Mouse (Mus musculus) cortical plate, adult 2 months (tissue): ENCODE data around the gene Zcchc4.

Experiments used
- CTCF ChIP-seq: fragments of 200-500 bp; IDR thresholded peaks from 2 replicates; pipeline ENCODE4 v1.5.1; 2011; ENCODE audit warnings: mild to moderate bottlenecking, control low read depth, low read length; ENCODE audit not compliant: insufficient read depth; ENCODE audit errors: extremely low read depth
- POLR2A ChIP-seq: fragments of 200-500 bp; IDR thresholded peaks from 2 replicates; pipeline ENCODE4 v1.6.1; 2011; ENCODE audit warnings: mild to moderate bottlenecking, low read length, control low read depth; ENCODE audit not compliant: insufficient read depth; ENCODE audit errors: extremely low read depth

DNA sequence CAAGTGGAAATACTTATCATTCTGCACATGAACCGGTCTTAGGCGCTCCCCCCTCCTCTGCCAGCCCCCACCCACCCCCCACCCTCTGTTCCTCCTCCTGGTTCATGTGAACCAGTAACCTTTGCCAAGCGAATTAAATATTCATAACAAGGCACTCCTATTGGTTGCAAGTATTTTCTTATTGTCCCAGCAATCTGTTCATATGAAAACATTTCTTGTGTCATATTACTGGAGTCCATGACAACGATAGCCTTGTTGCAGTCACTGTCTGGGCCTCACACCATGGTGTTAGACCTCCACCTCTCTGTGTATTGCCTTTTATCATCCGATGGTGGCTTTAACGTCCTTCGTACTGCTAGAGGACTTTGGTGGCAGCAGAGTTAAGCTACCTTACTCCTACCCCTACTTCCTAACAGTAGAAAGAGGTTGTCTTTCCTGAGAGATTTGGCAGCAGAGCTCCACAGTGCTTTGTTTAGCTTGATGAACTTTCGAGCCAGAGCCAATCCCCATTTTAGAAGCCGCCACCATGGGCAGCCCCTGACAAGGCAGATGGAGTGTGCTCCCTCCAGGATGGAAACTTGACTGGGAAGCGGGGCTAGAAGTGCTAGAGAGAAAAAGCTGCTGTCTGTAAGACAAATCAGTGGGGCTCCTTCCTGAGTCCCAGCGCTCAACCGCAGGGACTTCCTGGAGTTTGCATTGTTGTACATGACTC, 24.2 kb downstream of the Zcchc4 start:
- TF ChIP-seq CTCF, result no peak
- TF ChIP-seq POLR2A, result no peak
